Mouse (Mus musculus) T-helper 2 cell (primary cell): Measurements from ENCODE around the gene Wwox.

Source experiments
- in situ Hi-C: fragments of 300-600 bp; cut with MboI, MseI; formaldehyde crosslinking; loops from one replicate; pipeline ENCODE4 v1.15.1; 2025; ENCODE audit warnings: high pct_unique_total_duplicates

Gene Wwox

DNA sequence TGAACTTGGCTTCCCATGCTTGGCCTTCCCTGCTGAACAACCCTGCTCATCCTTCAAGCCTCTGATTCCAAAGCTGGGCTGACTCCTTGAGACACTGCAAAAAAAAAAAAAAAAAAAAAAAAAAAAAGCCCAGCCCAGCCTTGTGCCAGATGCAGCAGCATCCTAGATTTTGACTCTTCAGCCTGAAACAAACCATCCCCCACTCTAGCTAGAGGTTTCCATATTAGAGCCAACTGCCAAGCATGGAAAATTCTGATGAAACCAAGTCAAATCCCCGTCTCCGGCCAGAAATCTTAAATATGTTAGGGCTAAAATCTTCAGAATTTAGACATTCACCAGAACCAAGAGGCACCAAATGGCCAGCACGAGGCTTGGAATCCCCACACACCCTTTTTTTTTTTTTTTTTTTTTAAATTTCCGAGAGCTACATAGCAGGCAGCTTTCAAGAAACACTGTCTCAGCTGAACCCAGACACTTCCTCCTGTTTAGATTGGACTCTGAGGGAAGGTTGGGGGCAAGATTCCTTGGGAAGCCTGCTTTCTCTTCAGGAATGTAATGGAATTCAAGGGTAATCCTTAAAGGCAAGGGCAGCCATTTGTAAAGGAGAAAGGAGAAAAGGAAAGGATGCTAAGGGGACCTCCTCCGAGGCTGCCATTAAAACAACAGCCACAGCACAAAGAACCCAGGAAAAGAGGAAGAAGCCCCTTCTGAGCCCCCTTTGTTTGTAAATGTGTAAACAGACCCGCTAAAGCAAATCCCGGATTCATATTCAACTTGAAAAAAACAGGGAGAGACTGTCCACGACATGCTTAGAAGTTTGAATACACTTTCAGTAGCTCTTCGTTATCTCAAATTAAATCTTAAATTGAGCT, 570.7 kb downstream of the Wwox start:
- in situ Hi-C loops: no loop called here

DNA sequence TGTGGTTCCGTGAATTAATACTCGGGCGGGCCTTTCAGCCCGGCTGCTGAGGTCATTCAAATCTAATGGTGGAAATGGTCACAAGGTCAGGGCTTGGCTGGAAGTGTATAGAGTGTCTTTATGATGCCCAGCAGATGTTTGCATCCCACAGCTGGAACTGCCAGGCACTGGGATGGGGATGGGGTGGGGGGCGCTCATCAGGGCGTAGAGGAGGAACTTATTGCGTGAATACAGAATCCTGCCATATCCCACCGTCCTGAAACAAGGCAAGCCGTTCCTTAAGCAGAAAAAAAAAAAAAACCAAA, 571.3 kb downstream of the Wwox start:
- in situ Hi-C loops: no loop called here

GRCm38 (mm10) chr8:115019661-115020060, 580.2 kb downstream of the Wwox start:
- in situ Hi-C loops: no loop called here

- in situ Hi-C loops: no loop called here
Observed at GRCm38 (mm10) chr8:115021731-115022130, 582.3 kb downstream of the Wwox start.

- in situ Hi-C loops: no loop called here
Observed at GRCm38 (mm10) chr8:115024062-115024461, 584.6 kb downstream of the Wwox start.

DNA sequence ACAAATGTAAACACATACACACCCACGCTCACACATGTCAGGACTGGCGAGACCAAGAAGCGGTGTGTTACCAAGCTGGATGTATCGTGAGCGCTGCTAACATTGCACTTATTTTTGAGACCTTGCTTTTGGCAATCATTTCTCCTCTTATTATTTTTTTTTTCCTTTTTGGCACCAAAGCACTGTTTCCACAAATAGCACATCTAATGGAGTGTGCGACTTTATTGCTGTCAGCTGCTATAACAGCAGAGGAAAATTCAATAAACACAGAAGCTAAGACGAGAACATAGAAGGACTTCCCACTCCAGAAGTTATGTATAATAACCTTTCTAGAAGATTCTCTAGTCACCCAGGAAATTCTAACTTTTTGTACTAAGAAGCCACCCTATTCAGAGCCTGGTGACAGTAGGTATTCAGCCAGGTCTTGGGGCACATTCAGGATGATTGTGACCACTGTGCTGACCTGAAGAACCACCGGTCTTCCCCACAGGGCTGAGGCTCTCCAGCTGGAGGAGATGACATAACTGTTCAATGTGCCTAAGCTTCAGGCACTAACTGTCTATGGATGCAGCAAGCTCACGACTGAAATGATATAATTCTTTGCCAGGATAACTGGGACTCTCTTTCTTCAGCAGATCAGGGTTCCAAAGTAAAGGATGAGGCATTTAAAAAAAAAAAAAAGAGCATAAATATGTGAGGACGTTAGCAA, 586.1 kb downstream of the Wwox start:
- in situ Hi-C loops: no loop called here

GRCm38 (mm10) chr8:115026201-115026600, 586.7 kb downstream of the Wwox start:
- in situ Hi-C loops: no loop called here

DNA sequence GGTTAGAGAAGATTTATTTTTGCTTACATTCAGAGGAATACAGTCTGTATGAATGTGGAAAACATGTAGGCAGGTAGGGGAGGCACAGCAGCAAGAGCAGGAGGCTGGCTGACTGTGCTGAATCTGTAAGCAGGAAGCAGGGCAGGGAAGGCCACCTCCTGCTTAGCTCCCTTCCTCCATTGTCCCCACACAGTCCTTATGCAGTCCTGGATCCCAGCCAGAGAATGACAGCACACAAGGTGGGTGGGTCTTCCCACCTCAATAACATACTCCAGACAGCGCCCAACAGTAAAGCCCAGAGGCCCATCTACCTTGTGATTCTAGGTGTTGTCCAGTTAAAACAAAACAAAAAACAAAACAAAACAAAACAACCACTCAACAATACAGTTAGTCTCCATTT, 593.7 kb downstream of the Wwox start:
- in situ Hi-C loops: no loop called here

DNA sequence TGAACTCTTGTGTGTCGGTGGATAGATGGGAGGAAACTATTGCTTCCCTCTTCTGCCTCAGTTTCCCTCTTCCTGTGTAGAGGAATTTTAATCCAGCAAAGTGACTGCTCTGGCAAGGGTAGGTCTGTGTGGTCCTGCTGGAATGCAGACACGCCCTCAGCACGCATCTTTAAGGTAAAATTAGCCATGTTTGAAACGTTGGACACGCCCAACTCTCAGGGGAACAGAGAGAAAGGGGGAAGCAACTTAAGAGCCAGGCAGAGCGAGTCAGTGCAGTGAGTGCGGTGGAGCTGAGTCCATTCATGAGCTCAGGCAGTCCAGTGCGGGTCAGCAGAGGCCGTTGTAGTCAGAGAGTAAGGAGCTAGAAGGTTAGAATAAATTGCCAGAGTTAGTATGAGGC, 596.6 kb downstream of the Wwox start:
- in situ Hi-C loops: no loop called here

DNA sequence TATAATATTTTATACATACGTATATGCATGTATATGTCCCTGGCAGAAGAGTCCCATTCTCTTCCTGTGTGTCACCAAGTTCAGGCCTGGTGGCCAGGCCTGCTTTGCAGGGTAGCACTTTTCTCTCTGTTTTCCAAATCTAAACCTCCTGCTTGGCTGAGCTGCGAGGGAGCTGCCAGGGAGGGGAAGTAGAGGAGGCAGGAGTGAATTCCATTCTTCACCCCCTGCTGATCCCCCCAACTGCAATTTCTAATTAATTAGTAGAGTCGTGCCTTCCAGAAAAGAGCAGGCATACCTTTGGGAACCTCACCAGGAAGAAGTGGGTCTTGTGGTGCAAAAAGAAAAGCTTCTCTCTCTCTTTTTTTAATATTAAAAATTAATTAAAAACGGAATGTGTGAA, 599.0 kb downstream of the Wwox start:
- in situ Hi-C loops: no loop called here

DNA sequence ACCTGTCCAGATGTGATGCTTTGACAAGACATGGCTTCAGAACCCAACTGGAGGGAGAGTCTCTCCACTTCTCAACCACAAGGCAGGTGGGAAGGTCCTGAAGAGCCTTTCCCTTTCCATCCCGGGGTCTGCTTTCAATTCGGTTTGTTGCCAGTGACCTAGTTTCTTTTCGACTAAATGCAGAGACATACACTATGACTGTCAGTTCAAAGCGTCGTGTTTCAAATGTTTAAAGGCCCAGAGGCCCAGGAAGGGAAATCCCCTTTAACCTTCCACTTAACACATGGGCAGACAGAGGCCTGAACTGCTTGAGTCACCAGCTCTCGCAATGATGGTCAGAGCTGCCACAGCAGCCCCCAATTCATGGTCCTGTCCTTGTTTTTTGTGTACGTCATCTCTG, 606.3 kb downstream of the Wwox start:
- in situ Hi-C loops: no loop called here

- in situ Hi-C loops: no loop called here
Observed at GRCm38 (mm10) chr8:115046496-115046895, 607.0 kb downstream of the Wwox start.

DNA sequence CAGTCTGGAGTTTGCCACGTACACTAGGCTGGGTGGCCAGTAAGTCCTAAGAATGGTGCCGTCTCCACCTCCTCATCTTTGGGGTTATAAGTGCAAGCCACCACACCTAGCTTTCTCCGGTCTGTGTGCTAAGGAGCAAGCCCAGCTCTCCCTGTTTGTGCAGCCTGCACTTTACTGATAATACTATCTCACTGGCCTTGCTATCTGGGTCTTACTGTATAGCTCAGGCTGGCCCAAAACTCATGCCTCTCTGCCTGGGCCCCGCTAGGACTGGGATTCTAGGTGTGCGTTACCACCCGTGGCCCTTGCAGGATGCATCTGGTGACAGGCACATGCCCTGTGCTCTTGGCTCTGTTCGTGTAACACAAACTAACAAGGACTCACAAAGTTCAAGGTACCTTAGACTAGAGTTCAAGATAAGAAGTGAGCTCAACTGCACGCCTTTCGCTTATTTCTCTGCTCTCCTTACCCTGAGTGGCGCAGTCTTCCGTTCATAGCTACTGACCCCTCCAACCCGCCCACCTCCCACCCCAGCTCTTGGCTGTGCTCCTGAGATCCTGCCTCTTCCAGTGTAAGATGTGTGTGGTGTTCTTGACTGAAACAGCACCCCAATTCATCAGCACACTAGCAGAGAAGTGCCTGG, 618.9 kb downstream of the Wwox start:
- in situ Hi-C loops: no loop called here

GRCm38 (mm10) chr8:115063623-115064022, 624.2 kb downstream of the Wwox start:
- in situ Hi-C loops: no loop called here

GRCm38 (mm10) chr8:115064691-115065090, 625.2 kb downstream of the Wwox start:
- in situ Hi-C loops: no loop called here

GRCm38 (mm10) chr8:115065386-115065785, 625.9 kb downstream of the Wwox start:
- in situ Hi-C loops: no loop called here

- in situ Hi-C loops: no loop called here
Observed at GRCm38 (mm10) chr8:115066550-115067058, 627.1 kb downstream of the Wwox start.

- in situ Hi-C loops: no loop called here
Observed at GRCm38 (mm10) chr8:115068723-115069122, 629.3 kb downstream of the Wwox start.

GRCm38 (mm10) chr8:115070225-115070624, 630.8 kb downstream of the Wwox start:
- in situ Hi-C loops: no loop called here

GRCm38 (mm10) chr8:115071231-115071630, 631.8 kb downstream of the Wwox start:
- in situ Hi-C loops: no loop called here

- in situ Hi-C loops: no loop called here
Observed at GRCm38 (mm10) chr8:115078296-115078695, 638.8 kb downstream of the Wwox start.
